Mouse (Mus musculus): ENCODE measurements around the gene Tbx3. TPM values are rescaled to one million over a fixed set of nuclear protein-coding genes. Genes with fewer than 3 reads are reported as not detected.

Tbx3 gene
- polyA plus RNA-seq, 1 experiment from 2014 or later: 12.8 TPM

- H3K9me3 ChIP-seq (replicated peaks; ENCODE audit: control insufficient read depth, low read length): no peaks in the 10 kb centered on the region
- H3K4me1 ChIP-seq (ENCODE audit: control insufficient read depth, insufficient read depth, low read length): peaks cover 14% of the 10 kb centered on the region
- peak overlapping the region; percentile 35 for H3K4me3 ChIP-seq (ENCODE audit: low read depth, low read length)
- H3K36me3 ChIP-seq (ENCODE audit: control insufficient read depth, insufficient read depth, low read length): no peaks in the 10 kb centered on the region
- peak overlapping the region; percentile 28; the same call in 1 of the 2 replicates for H3K9ac ChIP-seq (ENCODE audit: low read depth, low read length)
- peak; percentile 42 for ATAC-seq (replicated peaks; ENCODE audit: insufficient number of reproducible peaks, low FRiP score, low TSS enrichment)
- no peak overlapping the region for H3K27ac ChIP-seq (ENCODE audit: low read depth, low read length)
- peak overlapping the region; percentile 68 for H3K4me2 ChIP-seq
- 16% methylated on average over 61 of the region's 62 CpGs for WGBS (ENCODE audit: insufficient replicate concordance)
- peaks cover 67% of the 10 kb centered on the region for H3K27me3 ChIP-seq (ENCODE audit: control insufficient read depth, insufficient read depth, low read length)
Measured at GRCm38 (mm10) chr5:119680329-119681010, 10.0 kb downstream of the Tbx3 start.

DNA sequence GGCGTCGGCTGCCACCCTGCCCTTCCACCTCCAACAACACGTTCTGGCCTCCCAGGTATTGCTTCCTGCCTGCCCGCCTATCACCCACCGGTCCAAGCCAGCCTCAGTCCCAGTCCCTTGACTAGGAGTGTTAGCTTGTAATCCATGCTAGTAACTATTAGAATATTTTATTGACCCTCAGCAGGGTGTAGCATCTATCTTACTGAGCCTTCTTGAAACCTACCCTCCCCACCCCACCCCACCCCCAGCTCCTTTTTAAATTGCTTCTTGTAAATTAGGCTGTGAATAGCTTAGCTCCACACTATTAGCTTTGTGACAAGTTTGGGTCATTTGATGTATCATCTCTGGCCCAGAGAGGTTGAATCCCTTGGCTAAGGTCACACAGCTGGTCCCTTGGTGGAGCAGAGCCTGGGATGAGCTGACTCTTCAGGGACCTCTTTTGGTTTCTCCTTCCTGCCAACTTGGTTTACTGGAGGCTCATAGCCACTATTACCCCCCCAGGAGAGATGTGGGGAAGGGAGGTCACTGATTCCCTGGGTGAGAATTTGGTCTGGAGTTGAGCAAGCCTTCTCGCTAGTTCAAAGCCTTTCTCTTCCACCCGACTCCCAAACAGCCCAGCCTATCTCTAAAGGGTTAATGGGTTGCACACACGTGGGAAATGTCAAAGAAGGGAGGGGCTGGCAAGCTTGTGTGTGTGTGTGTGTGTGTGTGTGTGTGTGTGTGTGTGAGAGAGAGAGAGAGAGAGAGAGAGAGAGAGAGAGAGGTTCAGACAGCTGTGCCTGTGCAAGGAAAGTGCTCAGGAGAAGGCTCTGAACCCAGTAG is 10.8 kb downstream of the Tbx3 start:
- Histone ChIP-seq H3K27ac (ENCODE audit: low read depth, low read length) (no peak overlapping the region), H3K4me1 (ENCODE audit: control insufficient read depth, insufficient read depth, low read length) (peaks cover 15% of the 10 kb centered on the region), H3K27me3 (ENCODE audit: control insufficient read depth, insufficient read depth, low read length) (peaks cover 66% of the 10 kb centered on the region), H3K9me3 (replicated peaks; ENCODE audit: control insufficient read depth, low read length) (no peaks in the 10 kb centered on the region), H3K4me3 (ENCODE audit: low read depth, low read length) (peak overlapping the region; percentile 35), H3K36me3 (ENCODE audit: control insufficient read depth, insufficient read depth, low read length) (no peaks in the 10 kb centered on the region), H3K4me2 (peak overlapping the region; percentile 68), H3K9ac (ENCODE audit: low read depth, low read length) (0 out of 2 replicates have a peak overlapping the region, but pooled peaks have one; percentile 28)
- 38% methylated on average over 8 of the region's 8 CpGs for WGBS (ENCODE audit: insufficient replicate concordance)
- no peak for ATAC-seq (replicated peaks; ENCODE audit: insufficient number of reproducible peaks, low FRiP score, low TSS enrichment)

- no peak overlapping the region; the same call in 1 of the 2 replicates for H3K4me2 ChIP-seq
- H3K4me3 ChIP-seq (ENCODE audit: low read depth, low read length): 0 out of 2 replicates have a peak overlapping the region, but pooled peaks have one; percentile 2
- peaks cover 69% of the 10 kb centered on the region for H3K27me3 ChIP-seq (ENCODE audit: control insufficient read depth, insufficient read depth, low read length)
- peaks cover 16% of the 10 kb centered on the region for H3K4me1 ChIP-seq (ENCODE audit: control insufficient read depth, insufficient read depth, low read length)
- WGBS (ENCODE audit: insufficient replicate concordance): 42% methylated on average over 4 of the region's 4 CpGs
- no peak for ATAC-seq (replicated peaks; ENCODE audit: insufficient number of reproducible peaks, low FRiP score, low TSS enrichment)
- no peaks in the 10 kb centered on the region for H3K36me3 ChIP-seq (ENCODE audit: control insufficient read depth, insufficient read depth, low read length)
- no peak overlapping the region for H3K9ac ChIP-seq (ENCODE audit: low read depth, low read length)
- H3K27ac ChIP-seq (ENCODE audit: low read depth, low read length): no peak overlapping the region
- no peaks in the 10 kb centered on the region for H3K9me3 ChIP-seq (replicated peaks; ENCODE audit: control insufficient read depth, low read length)
Measured at GRCm38 (mm10) chr5:119681833-119682210, 11.4 kb downstream of the Tbx3 start.

- no peak for ATAC-seq (replicated peaks; ENCODE audit: insufficient number of reproducible peaks, low FRiP score, low TSS enrichment)
- WGBS (ENCODE audit: insufficient replicate concordance): 18% methylated on average over 40 of the region's 40 CpGs
- Histone ChIP-seq H3K27me3 (ENCODE audit: control insufficient read depth, insufficient read depth, low read length) (peaks cover 74% of the 10 kb centered on the region), H3K9me3 (replicated peaks; ENCODE audit: control insufficient read depth, low read length) (no peaks in the 10 kb centered on the region), H3K4me1 (ENCODE audit: control insufficient read depth, insufficient read depth, low read length) (peaks cover 20% of the 10 kb centered on the region), H3K4me3 (ENCODE audit: low read depth, low read length) (no peak overlapping the region), H3K36me3 (ENCODE audit: control insufficient read depth, insufficient read depth, low read length) (no peaks in the 10 kb centered on the region), H3K4me2 (peak overlapping the region; percentile 29), H3K9ac (ENCODE audit: low read depth, low read length) (peak overlapping the region; percentile 11; the same call in 1 of the 2 replicates), H3K27ac (ENCODE audit: low read depth, low read length) (no peak overlapping the region)
Measured at GRCm38 (mm10) chr5:119682646-119683515, 12.4 kb downstream of the Tbx3 start.

DNA sequence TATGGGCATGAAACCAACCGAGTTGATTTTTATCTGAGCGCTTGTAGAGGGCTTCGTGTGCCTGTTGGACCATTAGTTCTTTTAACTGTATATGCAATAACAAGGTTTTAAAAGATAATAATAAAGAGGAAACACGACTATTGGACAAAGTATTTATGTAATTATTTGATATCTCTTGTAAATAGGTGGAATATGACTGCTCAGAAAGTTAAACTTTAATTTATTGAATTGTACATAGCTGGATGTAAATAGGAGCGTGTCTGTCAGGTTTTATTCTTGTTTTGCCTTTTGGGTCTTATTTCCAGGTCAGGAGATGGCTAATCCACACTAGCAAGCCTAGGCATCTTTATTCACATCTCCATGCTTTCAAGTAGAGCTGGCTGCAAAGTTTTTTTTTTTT is 13.4 kb downstream of the Tbx3 start:
- no peaks in the 10 kb centered on the region for H3K9me3 ChIP-seq (replicated peaks; ENCODE audit: control insufficient read depth, low read length)
- H3K9ac ChIP-seq (ENCODE audit: low read depth, low read length): no peak overlapping the region
- no peaks in the 10 kb centered on the region for H3K36me3 ChIP-seq (ENCODE audit: control insufficient read depth, insufficient read depth, low read length)
- no peak overlapping the region for H3K4me2 ChIP-seq
- 34% methylated on average over 5 of the region's 5 CpGs for WGBS (ENCODE audit: insufficient replicate concordance)
- peaks cover 77% of the 10 kb centered on the region for H3K27me3 ChIP-seq (ENCODE audit: control insufficient read depth, insufficient read depth, low read length)
- peaks cover 20% of the 10 kb centered on the region for H3K4me1 ChIP-seq (ENCODE audit: control insufficient read depth, insufficient read depth, low read length)
- H3K27ac ChIP-seq (ENCODE audit: low read depth, low read length): no peak overlapping the region
- no peak overlapping the region for H3K4me3 ChIP-seq (ENCODE audit: low read depth, low read length)
- no peak for ATAC-seq (replicated peaks; ENCODE audit: insufficient number of reproducible peaks, low FRiP score, low TSS enrichment)

GRCm38 (mm10) chr5:119684701-119685391 is 14.4 kb downstream of the Tbx3 start:
- no peak for ATAC-seq (replicated peaks; ENCODE audit: insufficient number of reproducible peaks, low FRiP score, low TSS enrichment)
- H3K4me1 ChIP-seq (ENCODE audit: control insufficient read depth, insufficient read depth, low read length): peaks cover 20% of the 10 kb centered on the region
- no peak overlapping the region for H3K27ac ChIP-seq (ENCODE audit: low read depth, low read length)

GRCm38 (mm10) chr5:119685446-119686198 is 15.2 kb downstream of the Tbx3 start:
- Histone ChIP-seq H3K9ac (ENCODE audit: low read depth, low read length) (peak overlapping the region; percentile 34; the same call in 1 of the 2 replicates), H3K4me3 (ENCODE audit: low read depth, low read length) (peak overlapping the region; percentile 40), H3K9me3 (replicated peaks; ENCODE audit: control insufficient read depth, low read length) (no peaks in the 10 kb centered on the region), H3K27ac (ENCODE audit: low read depth, low read length) (no peak overlapping the region), H3K4me2 (peak overlapping the region; percentile 75), H3K36me3 (ENCODE audit: control insufficient read depth, insufficient read depth, low read length) (no peaks in the 10 kb centered on the region), H3K4me1 (ENCODE audit: control insufficient read depth, insufficient read depth, low read length) (peaks cover 14% of the 10 kb centered on the region), H3K27me3 (ENCODE audit: control insufficient read depth, insufficient read depth, low read length) (peaks cover 85% of the 10 kb centered on the region)
- peak; percentile 37; the same call in 1 of the 2 replicates for ATAC-seq (replicated peaks; ENCODE audit: insufficient number of reproducible peaks, low FRiP score, low TSS enrichment)
- 2% methylated on average over 22 of the region's 22 CpGs for WGBS (ENCODE audit: insufficient replicate concordance)

More at GRCm38 (mm10) chr5:119684701-119685391, 14.4 kb downstream of the Tbx3 start:
- no peaks in the 10 kb centered on the region for H3K36me3 ChIP-seq (ENCODE audit: control insufficient read depth, insufficient read depth, low read length)
- H3K9me3 ChIP-seq (replicated peaks; ENCODE audit: control insufficient read depth, low read length): no peaks in the 10 kb centered on the region
- WGBS (ENCODE audit: insufficient replicate concordance): 11% methylated on average over 15 of the region's 15 CpGs
- peak overlapping the region; percentile 75; the same call in 1 of the 2 replicates for H3K4me2 ChIP-seq
- no peak overlapping the region for H3K9ac ChIP-seq (ENCODE audit: low read depth, low read length)
- H3K4me3 ChIP-seq (ENCODE audit: low read depth, low read length): no peak overlapping the region
- H3K27me3 ChIP-seq (ENCODE audit: control insufficient read depth, insufficient read depth, low read length): peaks cover 84% of the 10 kb centered on the region

All from heart, embryonic 11.5 days (tissue).